Mouse (Mus musculus) neutrophil, adult 65 days (primary cell): ENCODE results near the gene Acp5. TPM values are rescaled to one million over a fixed set of nuclear protein-coding genes. Genes with fewer than 3 reads are reported as not detected.

Experiments
- total RNA-seq: library from RNA; stranded (reverse); gene quantifications from 2 replicates; pipeline ENCODE4 v1.2.4, GENCODE M21; 2023

The Acp5 gene
- 15.8 and 15.9 TPM in 2 replicates for total RNA-seq

DNA sequence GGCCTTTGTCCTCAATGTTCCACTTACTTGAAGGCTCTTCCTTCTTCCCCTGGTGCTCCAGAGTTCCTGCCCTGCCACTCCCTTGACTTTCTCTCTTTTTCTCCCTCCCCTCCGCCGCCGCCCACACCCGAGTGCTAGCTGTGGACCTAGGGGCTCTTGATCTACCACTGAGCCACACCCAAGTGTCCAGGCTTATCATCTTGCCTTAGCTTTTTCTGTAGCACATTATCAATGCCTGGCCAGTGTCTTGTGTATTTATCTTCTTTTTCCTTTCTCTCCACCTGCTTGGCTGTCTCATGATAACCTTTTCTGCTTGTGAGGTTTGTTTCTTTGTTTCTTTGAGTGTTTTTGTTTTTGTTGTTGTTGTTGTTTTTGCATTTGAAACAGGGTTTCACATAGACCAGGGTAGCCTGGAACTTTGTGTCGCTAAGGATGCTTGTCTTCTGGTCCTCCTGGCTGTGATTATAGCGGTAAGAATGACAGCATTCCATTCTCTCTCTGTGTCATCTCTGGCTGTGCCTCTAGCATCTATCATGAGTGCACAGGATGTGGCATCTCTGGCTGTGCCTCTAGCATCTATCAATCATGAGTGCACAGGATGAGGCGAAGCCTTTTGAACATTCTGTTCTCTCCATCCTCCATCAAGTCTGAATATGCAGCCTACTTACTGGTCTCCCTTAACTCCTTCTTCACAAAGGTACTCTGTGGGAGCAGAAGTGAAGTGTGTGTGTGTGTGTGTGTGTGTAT lies at the start of gene Acp5:
Acp5 (minus strand) TSS at position 68 of the 747 bp plus-strand sequence.

GRCm38 (mm10) chr9:22156497-22157245 lies 21.2 kb upstream of the Acp5 start, which contains the start of gene Pigyl:
Pigyl (plus strand) TSS chr9:22156846.

DNA sequence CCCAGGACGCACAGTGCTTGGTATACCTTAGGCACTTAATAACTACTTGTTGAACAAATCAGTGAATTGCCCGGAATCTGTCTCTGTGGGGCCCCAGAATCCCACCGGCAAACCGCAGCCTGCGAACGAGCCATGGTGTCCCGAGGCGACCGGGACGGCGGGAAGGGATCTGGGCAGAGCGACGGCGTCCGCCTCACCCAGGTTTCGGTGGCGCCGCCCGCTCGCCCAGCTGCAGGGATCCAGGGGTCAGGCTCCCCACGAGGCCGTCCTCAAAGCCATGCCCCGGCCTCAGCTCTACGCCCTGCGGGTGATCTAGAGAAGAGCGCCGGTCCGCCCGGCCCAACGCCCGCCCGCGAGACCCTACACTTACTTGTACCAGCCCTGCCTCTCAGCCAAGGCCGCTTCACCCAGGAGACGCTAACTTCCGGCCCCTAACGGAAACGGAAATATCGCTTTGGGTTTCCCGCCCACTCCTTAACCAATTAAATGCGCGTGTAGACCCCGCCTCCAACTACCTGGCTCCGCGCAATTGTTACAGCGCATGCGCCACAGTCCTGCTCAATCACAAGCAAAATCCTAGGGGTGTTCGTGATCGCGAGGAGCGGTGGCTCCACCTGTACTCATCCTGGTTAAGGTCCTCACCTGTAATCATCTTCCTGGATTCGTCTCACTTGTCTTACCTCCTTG lies 18.6 kb downstream of the Acp5 start, which contains the start of gene Elof1:
Elof1 (minus strand) TSS at position 433 of the 687 bp plus-strand sequence.

GRCm38 (mm10) chr9:22098993-22099696 lies 36.4 kb downstream of the Acp5 start, which contains the start of gene Cnn1:
Cnn1 (plus strand) TSS chr9:22099216.

GRCm38 (mm10) chr9:22085022-22085834 lies 50.3 kb downstream of the Acp5 start, which contains the start of gene Ecsit:
Ecsit (minus strand) TSS chr9:22085438.

Other genes with a start within 250 kb of the Acp5 start
- 166 and 181 TPM in 2 replicates for gene Rab3d, start 217.5 kb downstream of the Acp5 start, total RNA-seq
- gene Ccdc159, start 208.2 kb downstream of the Acp5 start, total RNA-seq, result 0.95 TPM in 2 replicates
- gene Tmem205, start 208.2 kb downstream of the Acp5 start, total RNA-seq, result 16.4 and 21.5 TPM in 2 replicates
- 0.85 and 1.7 TPM in 2 replicates for gene Plppr2, start 198.7 kb downstream of the Acp5 start, total RNA-seq
- 2.9 and 3.6 TPM in 2 replicates for gene Swsap1, start 180.0 kb downstream of the Acp5 start, total RNA-seq
- gene Epor, start 172.2 kb downstream of the Acp5 start, total RNA-seq, result 1.1 and 1.4 TPM in 2 replicates
- gene Rgl3, start 146.3 kb downstream of the Acp5 start, total RNA-seq, result 0.19 TPM in 1 of 2 replicates, not detected in the other
- not detected in 2 replicates for gene Ccdc151, start 133.1 kb downstream of the Acp5 start, total RNA-seq
- 46.3 and 55.6 TPM in 2 replicates for gene Prkcsh, start 132.9 kb downstream of the Acp5 start, total RNA-seq
- not detected in 2 replicates for gene Elavl3, start 83.7 kb downstream of the Acp5 start, total RNA-seq
- gene Gm49318, start 64.5 kb downstream of the Acp5 start, total RNA-seq, result not detected in 2 replicates
- 6.9 and 11.7 TPM in 2 replicates for gene Zfp653, start 64.3 kb downstream of the Acp5 start, total RNA-seq
- gene Ecsit, start 50.3 kb downstream of the Acp5 start, total RNA-seq, result 5.1 and 5.8 TPM in 2 replicates
- gene Cnn1, start 36.5 kb downstream of the Acp5 start, total RNA-seq, result not detected in 2 replicates
- gene Elof1, start 18.5 kb downstream of the Acp5 start, total RNA-seq, result 34.3 and 40.5 TPM in 2 replicates
- gene Pigyl, start 21.1 kb upstream of the Acp5 start, total RNA-seq, result 17.4 and 23.4 TPM in 2 replicates
- not detected in 2 replicates for gene Zfp872, start 52.4 kb upstream of the Acp5 start, total RNA-seq
- 10.9 and 12.6 TPM in 2 replicates for gene Zfp809, start 90.0 kb upstream of the Acp5 start, total RNA-seq
- gene Zfp599, start 124.2 kb upstream of the Acp5 start, total RNA-seq, result 0.11 and 0.54 TPM in 2 replicates
- gene Zfp810, start 171.9 kb upstream of the Acp5 start, total RNA-seq, result 5.3 and 6.6 TPM in 2 replicates